20 mouse cellular contexts compared by ENCODE assay signal in genomic region chr11:100887764-100888163, GRCm38 (mm10). TPM values are rescaled to one million over a fixed set of nuclear protein-coding genes. Genes with fewer than 3 reads are reported as not detected.
DNase-seq lines count a peak whose midpoint lies in the region; ATAC-seq and TF ChIP-seq lines count a peak whose summit lies in the region.
"Had no signal": no experiment of that assay in that cellular context is flagged by ENCODE, and none has a peak within 500 bp of the region (broad histone marks: within the 10 kb centered on the region; RNA-seq: fewer than 3 reads in every experiment).

No protein-coding gene starts in this region.

- H3K4me2 ChIP-seq in intestine, postnatal 0 days (replicated peaks; ENCODE audit: low read depth) = no peak overlapping the region
- no peak overlapping the region for H3K4me2 ChIP-seq in intestine, embryonic 15.5 days (replicated peaks)
- no peak overlapping the region for H3K4me2 ChIP-seq in liver, embryonic 16.5 days (ENCODE audit: low read depth, low read length)
- H3K4me2 ChIP-seq: forebrain, embryonic 15.5 days; hindbrain, embryonic 13.5 days had no signal

- 0 out of 2 replicates have a peak, but pooled peaks cover 6% of the 10 kb centered on the region for H3K4me1 ChIP-seq in intestine, postnatal 0 days (replicated peaks; ENCODE audit: control insufficient read depth, insufficient read depth, low read length)
- no peaks in the 10 kb centered on the region; the same call in 1 of the 2 replicates for H3K4me1 ChIP-seq in intestine, embryonic 15.5 days (replicated peaks)
- H3K4me1 ChIP-seq in MEL (ENCODE audit: control insufficient read depth in 1 of 2, insufficient read depth in 2 of 2, low read length in 2 of 2) = peaks cover 54 to 69% of the 10 kb centered on the region in 2 experiments
- peaks cover 59% of the 10 kb centered on the region for H3K4me1 ChIP-seq in liver, embryonic 16.5 days (ENCODE audit: control insufficient read depth, low read depth, low read length)
- H3K4me1 ChIP-seq: hindbrain, embryonic 13.5 days had no signal

- H3K9ac ChIP-seq in intestine, postnatal 0 days (ENCODE audit: low read depth, low read length) = no peak overlapping the region
- no peak overlapping the region for H3K9ac ChIP-seq in intestine, embryonic 15.5 days
- H3K9ac ChIP-seq in MEL (ENCODE audit: control insufficient read depth, low read depth, low read length, poor library complexity, severe bottlenecking) = no peak overlapping the region
- H3K9ac ChIP-seq in liver, embryonic 16.5 days (ENCODE audit: low read depth, low read length) = no peak overlapping the region
- H3K9ac ChIP-seq: forebrain, embryonic 15.5 days; hindbrain, embryonic 13.5 days had no signal

- 76% methylated on average over 3 of the region's 3 CpGs for WGBS in intestine, postnatal 0 days
- 73% methylated on average over 3 of the region's 3 CpGs for WGBS in intestine, embryonic 15.5 days
- WGBS in liver, embryonic 16.5 days (ENCODE audit: insufficient replicate concordance) = 60% methylated on average over 3 of the region's 3 CpGs

- no peaks in the 10 kb centered on the region for H3K79me2 ChIP-seq in MEL (ENCODE audit: control insufficient read depth, insufficient read depth, low read length, poor library complexity)

- ATAC-seq in intestine, postnatal 0 days = no peak
- ATAC-seq in intestine, embryonic 15.5 days = no peak
- ATAC-seq in liver, embryonic 16.5 days (ENCODE audit: low read depth) = no peak
- ATAC-seq: forebrain, embryonic 15.5 days had no signal

- peak overlapping the region; percentile 15; the same call in 1 of the 2 replicates for H3K27ac ChIP-seq in intestine, postnatal 0 days (ENCODE audit: low read depth, low read length)
- no peak overlapping the region for H3K27ac ChIP-seq in intestine, embryonic 15.5 days
- peak overlapping the region; percentile 65 for H3K27ac ChIP-seq in MEL (ENCODE audit: control insufficient read depth, low read depth, low read length)
- peak overlapping the region; percentile 87 for H3K27ac ChIP-seq in liver, embryonic 16.5 days (ENCODE audit: low read length)
- H3K27ac ChIP-seq: forebrain, embryonic 15.5 days; hindbrain, embryonic 13.5 days had no signal

- H3K9me3 ChIP-seq in intestine, postnatal 0 days (ENCODE audit: control insufficient read depth) = no peaks in the 10 kb centered on the region
- H3K9me3 ChIP-seq in intestine, embryonic 15.5 days = no peaks in the 10 kb centered on the region
- H3K9me3 ChIP-seq in MEL (replicated peaks; ENCODE audit: insufficient read depth, low read length) = no peaks in the 10 kb centered on the region
- no peaks in the 10 kb centered on the region for H3K9me3 ChIP-seq in liver, embryonic 16.5 days (replicated peaks; ENCODE audit: control insufficient read depth, low read length)
- H3K9me3 ChIP-seq: forebrain, embryonic 15.5 days; hindbrain, embryonic 13.5 days; midbrain, embryonic 10.5 days had no signal

- no peak overlapping the region for H3K4me3 ChIP-seq in intestine, postnatal 0 days (ENCODE audit: low read depth, low read length)
- no peak overlapping the region for H3K4me3 ChIP-seq in intestine, embryonic 15.5 days (replicated peaks)
- H3K4me3 ChIP-seq in MEL (ENCODE audit: control insufficient read depth in 1 of 2, insufficient read depth in 1 of 2, low read depth in 2 of 2, low read length in 2 of 2) = no peak overlapping the region
- no peak overlapping the region for H3K4me3 ChIP-seq in liver, embryonic 16.5 days (ENCODE audit: low read depth, low read length)
- H3K4me3 ChIP-seq: forebrain, embryonic 15.5 days; hindbrain, embryonic 13.5 days; midbrain, embryonic 10.5 days had no signal

- TF ChIP-seq CTCF in intestine, postnatal 0 days (IDR thresholded peaks at IDR 0.05; ENCODE audit: low read depth) = no peak
- TF ChIP-seq CTCF in MEL (IDR thresholded peaks at IDR 0.05 in 2 of 3, conservative IDR thresholded peaks at IDR 0.05 in 1 of 3; ENCODE audit: control insufficient read depth in 1 of 3, insufficient read depth in 1 of 3, low read depth in 2 of 3, low read length in 3 of 3, poor library complexity in 1 of 3, severe bottlenecking in 1 of 3) = no peak

- peak; percentile 53 for DNase-seq in MEL (ENCODE audit: low read depth, low spot score)
- DNase-seq in adrenal gland, postnatal 14 days = peak; percentile 58
- DNase-seq in layer of hippocampus, postnatal 36 days = no peak
- no peak for DNase-seq in kidney, postnatal 36 days
- DNase-seq: B cell, adult 2 months; cerebellum, adult 9-10 months; gastrocnemius, postnatal 10 days; heart, adult 11 months; heart, postnatal 36 days; kidney, adult 2 months; kidney, postnatal 10 days; lung, adult 18-20 months; lung, postnatal 10 days had no signal

- TF ChIP-seq POLR2A in MEL (IDR thresholded peaks at IDR 0.05; ENCODE audit: control insufficient read depth in 1 of 2, insufficient read depth in 1 of 2, low read depth in 1 of 2, low read length in 2 of 2, poor library complexity in 1 of 2) = no peak

- no peak for TF ChIP-seq RAD21 in MEL (IDR thresholded peaks at IDR 0.05; ENCODE audit: low read depth, low read length)

- no peaks in the 10 kb centered on the region for H3K27me3 ChIP-seq in intestine, postnatal 0 days (replicated peaks; ENCODE audit: control insufficient read depth, insufficient read depth, low read length)
- H3K27me3 ChIP-seq in intestine, embryonic 15.5 days (replicated peaks) = no peaks in the 10 kb centered on the region
- no peaks in the 10 kb centered on the region for H3K27me3 ChIP-seq in MEL (ENCODE audit: control insufficient read depth in 1 of 2, insufficient read depth in 2 of 2, low read length in 2 of 2)
- no peaks in the 10 kb centered on the region for H3K27me3 ChIP-seq in liver, embryonic 16.5 days (ENCODE audit: control insufficient read depth, insufficient read depth, low read depth, low read length)
- H3K27me3 ChIP-seq: CH12.LX; forebrain, embryonic 15.5 days had no signal

- no peak; a peak in 1 of 4 replicates for TF ChIP-seq EP300 in MEL (IDR thresholded peaks at IDR 0.05; ENCODE audit: low read depth in 1 of 2, low read length in 2 of 2)

- peaks cover 71% of the 10 kb centered on the region for H3K36me3 ChIP-seq in intestine, postnatal 0 days (ENCODE audit: control insufficient read depth, insufficient read depth)
- H3K36me3 ChIP-seq in intestine, embryonic 15.5 days = peaks cover 2% of the 10 kb centered on the region; the same call in 1 of the 2 replicates
- H3K36me3 ChIP-seq in MEL (ENCODE audit: control insufficient read depth in 1 of 2, insufficient read depth in 2 of 2, low read length in 2 of 2) = peaks cover 5 to 71% of the 10 kb centered on the region in 2 experiments
- H3K36me3 ChIP-seq in liver, embryonic 16.5 days (ENCODE audit: control insufficient read depth, insufficient read depth) = peaks cover 2% of the 10 kb centered on the region; the same call in 1 of the 2 replicates
- H3K36me3 ChIP-seq: forebrain, embryonic 15.5 days had no signal

TF ChIP-seq in MEL, 35 proteins besides CTCF, POLR2A, EP300 and RAD21 (continues in another document):
- TF ChIP-seq POLR2AphosphoS2 (IDR thresholded peaks at IDR 0.05; ENCODE audit: low read length) (no peak), BHLHE40 (IDR thresholded peaks at IDR 0.05; ENCODE audit: borderline replicate concordance, low read depth, low read length) (no peak), MYB (IDR thresholded peaks at IDR 0.05; ENCODE audit: low read depth, low read length) (0 out of 2 replicates have a peak, but pooled peaks have one; percentile 14), ETS1 (IDR thresholded peaks at IDR 0.05; ENCODE audit: low read depth, low read length) (no peak), GABPA (IDR thresholded peaks at IDR 0.05; ENCODE audit: low read depth, low read length) (no peak), TAL1 (IDR thresholded peaks at IDR 0.05; ENCODE audit: low read length) (no peak), SIN3A (IDR thresholded peaks at IDR 0.05; ENCODE audit: low read length) (0 out of 2 replicates have a peak, but pooled peaks have one; percentile 47), MAX (IDR thresholded peaks at IDR 0.05; ENCODE audit: low read length) (0 out of 2 replicates have a peak, but pooled peaks have one; percentile 17), ZNF384 (IDR thresholded peaks at IDR 0.05; ENCODE audit: low read depth, low read length) (no peak), ZKSCAN1 (IDR thresholded peaks at IDR 0.05; ENCODE audit: low read depth, low read length) (no peak), NRF1 (IDR thresholded peaks at IDR 0.05; ENCODE audit: insufficient read depth, low read depth, low read length, poor library complexity, severe bottlenecking) (no peak)

RNA-seq across cellular contexts. Expression of gene Stat5a, which starts 28.6 kb away (rescaled TPM):
- 4.8 TPM in 2 replicates for polyA plus RNA-seq in intestine, postnatal 0 days (2015; fragmentation: Nextera tagmentation; extraction: Ambion mirVana)
- polyA plus RNA-seq in intestine, embryonic 15.5 days (2015; fragmentation: Nextera tagmentation; extraction: Ambion mirVana) = 5.5 and 6.0 TPM in 2 replicates
- total RNA-seq in MEL (2012; rRNA removed) = 54.2 and 59.0 TPM in 2 replicates
- polyA plus RNA-seq in MEL (2012; ENCODE audit: insufficient read depth in 1 of 2, insufficient read length in 2 of 2, low read depth in 1 of 2, low replicate concordance in 2 of 2, missing spikeins in 1 of 2) = 10 to 100 TPM in 1 of 2 experiments, not detected in 1; 86.8 TPM
- 37.8 and 44.2 TPM in 2 replicates for total RNA-seq in adrenal gland, postnatal 14 days (2021)
- polyA plus RNA-seq in liver, embryonic 16.5 days (2015; fragmentation: Nextera tagmentation; extraction: Ambion mirVana) = 8.1 and 8.3 TPM in 2 replicates
- 1 to 10 TPM; 1.1 to 1.5 TPM for total RNA-seq in layer of hippocampus, postnatal 36 days (2021)

RNA-seq across cellular contexts. Expression of gene Stat5b, which starts 37.2 kb away (rescaled TPM):
- 13.0 and 13.3 TPM in 2 replicates for polyA plus RNA-seq in intestine, postnatal 0 days (2015; fragmentation: Nextera tagmentation; extraction: Ambion mirVana)
- polyA plus RNA-seq in intestine, embryonic 15.5 days (2015; fragmentation: Nextera tagmentation; extraction: Ambion mirVana) = 24.2 and 26.8 TPM in 2 replicates
- total RNA-seq in MEL (2012; rRNA removed) = 28.7 and 29.3 TPM in 2 replicates
- 10 to 100 TPM; 32.3 to 37.0 TPM for polyA plus RNA-seq in MEL (2012; ENCODE audit: insufficient read depth in 1 of 2, insufficient read length in 2 of 2, low read depth in 1 of 2, low replicate concordance in 2 of 2, missing spikeins in 1 of 2)
- 72.8 and 74.6 TPM in 2 replicates for total RNA-seq in adrenal gland, postnatal 14 days (2021)
- polyA plus RNA-seq in liver, embryonic 16.5 days (2015; fragmentation: Nextera tagmentation; extraction: Ambion mirVana) = 21.8 and 22.6 TPM in 2 replicates
- total RNA-seq in layer of hippocampus, postnatal 36 days (2021) = 10 to 100 TPM; 11.7 to 12.7 TPM

RNA-seq across cellular contexts. Expression of gene Stat3, which starts 51.6 kb away (rescaled TPM):
- polyA plus RNA-seq in intestine, postnatal 0 days (2015; fragmentation: Nextera tagmentation; extraction: Ambion mirVana) = 61.2 and 68.6 TPM in 2 replicates
- polyA plus RNA-seq in intestine, embryonic 15.5 days (2015; fragmentation: Nextera tagmentation; extraction: Ambion mirVana) = 45.8 and 48.9 TPM in 2 replicates
- 25.7 and 31.1 TPM in 2 replicates for total RNA-seq in MEL (2012; rRNA removed)
- 100 to 1,000 TPM in 1 of 2 experiments, 10 to 100 TPM in 1; 64.7 to 249 TPM for polyA plus RNA-seq in MEL (2012; ENCODE audit: insufficient read depth in 1 of 2, insufficient read length in 2 of 2, low read depth in 1 of 2, low replicate concordance in 2 of 2, missing spikeins in 1 of 2)
- total RNA-seq in adrenal gland, postnatal 14 days (2021) = 75.1 and 82.4 TPM in 2 replicates
- 32.8 and 39.2 TPM in 2 replicates for polyA plus RNA-seq in liver, embryonic 16.5 days (2015; fragmentation: Nextera tagmentation; extraction: Ambion mirVana)
- 10 to 100 TPM; 34.2 to 44.7 TPM for total RNA-seq in layer of hippocampus, postnatal 36 days (2021)

Comparison
In these comparisons a context has a peak if more than half of its experiments do, and no peak if none do; other contexts are left out.
1. DNase-seq: peak in MEL (single experiment) and adrenal gland, postnatal 14 days (single experiment); none in layer of hippocampus, postnatal 36 days (0 of 2) and kidney, postnatal 36 days (0 of 2).